Mouse (Mus musculus) naive thymus-derived CD4-positive, alpha-beta T cell, adult 2 months (primary cell): Measurements from ENCODE around the gene C1qtnf9.

Experiments
- DNase-seq: peaks from one replicate; pipeline ENCODE4 v3.0.0-alpha.2; 2011; ENCODE audit warnings: low read depth

C1qtnf9 gene

GRCm38 (mm10) chr14:60790103-60790502, 22.2 kb downstream of the C1qtnf9 start:
- DNase-seq, result peak; percentile 78

- DNase-seq, result no peak
Measured at GRCm38 (mm10) chr14:60796600-60797322, 28.8 kb downstream of the C1qtnf9 start.

GRCm38 (mm10) chr14:60797596-60797995, 29.7 kb downstream of the C1qtnf9 start:
- DNase-seq, result no peak

- no peak for DNase-seq
Measured at GRCm38 (mm10) chr14:60798721-60799120, 30.8 kb downstream of the C1qtnf9 start.

- DNase-seq, result peak; percentile 72
Measured at GRCm38 (mm10) chr14:60799762-60800728, 32.1 kb downstream of the C1qtnf9 start.

- no peak for DNase-seq
Measured at GRCm38 (mm10) chr14:60802026-60802425, 34.1 kb downstream of the C1qtnf9 start.

- no peak for DNase-seq
Measured at GRCm38 (mm10) chr14:60804978-60805377, 37.0 kb downstream of the C1qtnf9 start.

GRCm38 (mm10) chr14:60805871-60806270, 37.9 kb downstream of the C1qtnf9 start:
- DNase-seq, result no peak

- no peak for DNase-seq
Measured at GRCm38 (mm10) chr14:60806891-60807344, 39.0 kb downstream of the C1qtnf9 start.

GRCm38 (mm10) chr14:60809881-60810280, 41.9 kb downstream of the C1qtnf9 start:
- DNase-seq, result no peak

GRCm38 (mm10) chr14:60811547-60811946, 43.6 kb downstream of the C1qtnf9 start:
- DNase-seq, result no peak

- DNase-seq, result no peak
Measured at GRCm38 (mm10) chr14:60815098-60815497, 47.2 kb downstream of the C1qtnf9 start.

- DNase-seq, result no peak
Measured at GRCm38 (mm10) chr14:60818045-60818444, 50.1 kb downstream of the C1qtnf9 start.

- DNase-seq, result no peak
Measured at GRCm38 (mm10) chr14:60830096-60830495, 62.2 kb downstream of the C1qtnf9 start.
